Mouse (Mus musculus): ENCODE results near the gene Gm20388.

DNA sequence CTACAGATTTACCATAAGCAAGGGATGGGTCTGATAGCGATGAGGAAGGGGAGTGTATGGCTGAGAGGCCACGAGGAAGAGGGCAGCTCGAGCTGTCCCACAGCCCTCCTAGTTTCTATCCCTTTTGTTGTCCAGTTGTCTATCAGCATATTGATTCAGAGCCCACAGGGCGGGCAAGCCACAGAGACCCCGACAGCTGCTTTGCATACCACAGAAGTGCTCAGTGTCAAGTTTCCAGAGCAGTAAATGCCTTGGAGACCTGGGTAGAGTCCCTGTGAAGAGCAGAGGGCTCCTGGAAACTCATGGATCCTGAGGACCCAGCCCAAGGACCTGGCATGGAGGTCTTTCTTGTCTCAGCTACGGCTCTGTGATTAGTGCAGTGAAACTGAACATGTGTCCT lies 3172.4 kb downstream of the Gm20388 start:
- TF ChIP-seq EP300 (IDR thresholded peaks at IDR 0.05; ENCODE audit: low read depth) (no peak), CTCF (IDR thresholded peaks at IDR 0.05; ENCODE audit: low read depth) (no peak)
